Mouse (Mus musculus): ENCODE measurements around the gene 1700029F12Rik.

Gene 1700029F12Rik

DNA sequence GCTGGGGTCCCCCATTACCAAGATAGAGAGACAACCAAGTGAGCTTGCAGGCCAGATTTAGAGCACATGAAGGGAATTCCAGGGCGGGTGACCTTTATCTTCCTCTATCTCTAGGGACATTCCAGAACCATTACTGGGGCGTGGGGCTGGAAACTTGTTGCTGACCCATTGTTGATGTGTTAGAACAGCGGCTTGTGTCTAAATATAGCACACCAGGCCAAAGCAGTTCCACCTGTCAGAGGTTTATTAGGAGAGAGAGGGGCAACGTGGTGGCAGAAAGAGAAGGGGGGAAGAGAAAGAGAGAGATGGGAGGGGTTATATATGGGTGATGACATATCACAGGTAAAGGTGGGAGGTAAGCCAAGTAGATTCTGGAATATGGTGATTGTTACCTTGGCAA is 12.3 kb downstream of the 1700029F12Rik start:
- DNase-seq (ENCODE audit: low spot score in 2 of 2) = no peak

DNA sequence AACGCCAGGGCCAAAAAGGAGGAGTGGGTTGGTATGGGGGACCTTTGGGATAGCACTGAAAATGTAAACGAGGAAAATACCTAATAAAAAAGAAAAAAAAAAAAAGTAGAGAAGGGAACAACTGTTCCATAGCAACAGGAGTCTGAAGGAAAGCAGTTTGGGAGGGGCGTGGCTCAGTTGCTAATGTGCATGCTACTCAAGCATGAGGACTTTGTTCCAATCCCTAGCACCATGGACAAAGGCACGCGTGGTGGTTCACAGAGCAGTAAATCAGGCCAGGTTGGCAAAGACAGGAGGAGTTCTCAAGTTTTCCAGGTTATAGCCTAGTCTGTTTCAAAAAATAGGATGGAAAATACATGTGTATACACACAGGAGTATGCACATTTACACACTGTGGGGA is 14.0 kb downstream of the 1700029F12Rik start:
- DNase-seq (ENCODE audit: low spot score in 2 of 2) = no peak

DNA sequence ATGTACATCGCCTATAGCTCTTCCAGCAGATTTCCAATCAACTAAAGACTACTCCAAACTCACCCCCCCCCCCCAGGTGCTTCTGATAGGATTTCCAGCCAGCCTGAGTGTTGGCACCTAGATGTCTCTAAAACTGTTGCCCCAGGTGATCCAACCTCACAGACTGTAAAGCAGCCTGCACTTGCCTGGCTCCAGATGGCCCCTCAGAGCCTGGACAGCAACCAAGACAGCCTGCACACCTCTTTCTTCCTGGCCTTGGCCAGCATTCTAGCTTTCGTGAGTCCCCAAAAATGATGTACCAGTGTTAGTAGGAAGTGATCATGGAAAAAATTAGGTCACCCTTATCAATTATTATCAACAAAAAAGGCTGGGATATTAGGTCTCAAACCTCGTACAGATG is 16.5 kb downstream of the 1700029F12Rik start:
- no peak for DNase-seq (ENCODE audit: low spot score in 2 of 2)

DNA sequence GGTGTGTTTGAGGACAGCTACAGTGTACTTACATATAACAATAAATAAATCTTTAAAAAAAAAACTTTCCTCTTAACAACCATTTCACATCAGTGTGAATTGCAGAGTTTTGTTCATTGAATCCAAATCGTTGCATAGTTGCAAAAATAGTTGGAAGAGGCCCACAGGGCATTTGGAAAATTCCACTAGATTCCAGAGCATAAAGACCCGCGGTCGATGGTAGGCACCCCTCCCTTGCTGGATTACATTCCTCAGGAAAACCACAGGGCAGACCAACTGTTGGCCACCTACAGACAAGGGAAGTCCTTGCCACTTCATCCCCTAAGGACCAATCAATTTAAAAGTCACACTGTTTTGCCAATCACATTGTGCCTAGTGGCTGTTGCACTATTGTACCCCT is 19.8 kb downstream of the 1700029F12Rik start:
- DNase-seq (ENCODE audit: low spot score in 2 of 2) = no peak

DNA sequence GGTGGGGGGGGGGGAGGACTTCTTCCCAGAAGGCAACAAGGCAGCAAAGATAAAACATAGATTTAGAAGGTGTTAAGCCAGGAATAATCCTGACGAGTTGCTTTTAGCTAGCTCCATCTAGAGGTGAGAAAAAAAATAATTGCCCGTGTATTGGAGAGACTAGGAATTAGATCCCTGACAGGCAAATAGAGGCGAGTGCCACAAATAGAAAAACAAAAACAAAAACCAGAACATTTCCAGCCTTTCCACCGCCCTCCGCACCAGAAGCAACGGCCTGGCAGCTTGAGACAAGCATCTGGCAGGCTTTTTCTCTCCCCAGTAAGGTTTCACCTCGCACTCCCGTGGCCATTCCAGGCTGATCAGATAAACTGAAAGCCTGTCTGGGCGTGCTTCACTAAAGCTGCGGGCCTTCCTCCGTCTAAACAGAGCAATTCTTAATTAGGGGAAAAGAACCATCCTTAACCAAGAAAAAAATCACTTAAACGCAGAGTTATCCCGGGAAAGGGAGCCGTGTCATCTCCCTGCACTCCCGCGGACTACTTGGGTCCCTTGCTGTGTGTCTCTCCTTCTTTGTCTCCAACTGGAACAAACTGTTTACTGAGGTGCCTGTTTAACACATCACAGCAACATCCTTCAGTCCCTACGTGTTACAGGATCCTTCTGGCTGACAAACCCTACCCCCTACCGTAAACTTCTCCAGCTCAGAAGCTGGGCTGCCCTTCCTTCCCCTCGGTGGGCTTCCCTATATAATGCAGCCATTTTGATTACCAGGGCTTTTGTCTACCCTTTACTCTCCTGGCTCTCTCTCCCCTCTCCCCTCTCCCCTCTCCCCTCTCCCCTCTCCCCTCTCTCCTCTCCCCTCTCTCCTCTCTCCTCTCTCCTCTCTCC is 25.7 kb downstream of the 1700029F12Rik start:
- peak; percentile 32 to 50 for DNase-seq (ENCODE audit: low spot score in 2 of 2)

DNA sequence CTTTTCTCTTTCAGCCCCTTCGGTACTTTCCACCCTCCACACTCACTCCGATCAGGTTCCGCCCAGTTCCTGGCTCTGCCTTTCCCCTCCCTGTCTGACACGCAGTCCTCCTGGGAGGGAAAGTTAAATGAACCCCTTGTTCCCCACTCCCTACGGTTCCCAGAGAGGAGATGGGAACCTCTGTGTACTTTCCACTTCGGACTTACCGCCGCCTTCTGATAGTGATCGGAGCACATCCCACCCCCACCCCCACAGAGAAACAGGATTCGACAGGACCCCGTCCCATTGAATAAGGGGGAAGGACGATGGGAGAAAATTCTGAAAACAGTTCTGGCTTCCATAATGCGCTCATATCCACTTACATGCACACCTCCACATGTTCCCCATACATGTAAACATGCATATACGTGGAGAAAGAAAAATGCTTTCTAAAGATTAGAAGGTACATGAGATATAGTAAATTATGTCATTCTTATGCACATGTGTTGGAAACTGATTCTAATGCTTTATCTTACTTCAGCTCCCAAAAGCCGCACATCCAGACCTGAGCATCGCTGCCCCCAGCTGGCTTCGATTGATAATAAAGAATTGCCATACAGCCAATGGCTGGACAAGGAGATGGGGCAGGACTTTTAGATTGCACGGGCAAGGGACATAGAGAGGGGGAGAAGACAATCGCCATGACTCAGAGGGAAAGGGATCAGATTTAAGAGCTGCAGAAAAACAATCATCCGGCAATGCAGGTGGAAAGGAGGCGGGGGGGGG is 26.5 kb downstream of the 1700029F12Rik start:
- DNase-seq (ENCODE audit: low spot score in 2 of 2) = peak; percentile 42 to 49

DNA sequence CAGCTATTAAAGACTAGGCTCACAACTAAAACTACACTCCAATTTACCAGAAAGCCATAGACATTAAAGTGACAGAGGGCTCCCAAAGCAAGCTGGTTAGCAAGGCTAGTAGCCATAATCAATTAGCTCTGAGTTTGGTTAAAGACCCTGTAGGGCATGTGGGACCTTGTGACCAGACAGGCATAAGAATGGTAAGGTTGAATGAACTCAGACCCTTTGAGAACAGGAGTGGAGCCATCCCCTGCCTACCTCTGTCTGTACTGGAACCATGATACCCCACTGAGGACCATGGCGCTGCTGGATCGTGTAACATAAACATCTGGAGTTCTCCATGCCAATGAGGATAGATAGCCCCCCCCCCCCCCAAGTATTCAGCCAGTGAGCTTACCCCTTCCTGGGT is 27.4 kb downstream of the 1700029F12Rik start:
- no peak for DNase-seq (ENCODE audit: low spot score in 2 of 2)

DNA sequence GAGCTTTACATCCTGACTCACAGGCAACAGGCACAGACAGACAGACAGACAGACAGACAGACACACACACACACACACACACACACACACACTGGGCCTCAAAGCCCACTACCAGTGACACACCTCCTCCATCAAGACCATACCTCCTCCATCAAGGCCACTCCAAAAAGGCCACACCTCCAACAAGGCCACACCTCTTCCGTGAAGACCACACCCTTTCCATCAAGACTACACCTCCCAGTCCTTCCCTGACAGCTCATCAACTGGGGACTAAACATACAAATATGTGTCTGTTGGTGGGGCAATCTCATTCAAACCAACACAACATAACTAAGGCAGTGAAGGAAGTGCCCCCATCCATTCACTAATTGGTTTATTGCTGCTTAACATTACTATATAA is 37.1 kb downstream of the 1700029F12Rik start:
- no peak for DNase-seq (ENCODE audit: low spot score in 2 of 2)

DNA sequence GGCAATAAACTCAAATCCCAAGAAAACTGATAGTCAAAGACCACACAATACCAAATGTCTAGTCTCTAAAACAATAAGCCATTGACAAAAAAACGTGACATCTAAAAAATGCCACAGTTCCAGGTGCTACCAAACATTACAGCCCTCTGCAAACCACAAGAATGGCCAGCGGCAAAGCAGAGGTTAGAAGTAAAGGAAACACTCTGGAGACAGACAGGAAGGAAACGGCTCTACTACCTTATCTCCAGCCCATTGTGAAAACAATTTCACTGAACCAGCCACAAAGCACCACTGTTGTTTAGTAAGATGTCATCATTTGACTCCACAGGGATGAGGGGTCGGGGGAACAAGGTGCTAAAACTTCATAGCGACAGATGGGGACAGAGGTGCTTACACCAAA is 38.9 kb downstream of the 1700029F12Rik start:
- no peak for DNase-seq (ENCODE audit: low spot score in 2 of 2)

DNA sequence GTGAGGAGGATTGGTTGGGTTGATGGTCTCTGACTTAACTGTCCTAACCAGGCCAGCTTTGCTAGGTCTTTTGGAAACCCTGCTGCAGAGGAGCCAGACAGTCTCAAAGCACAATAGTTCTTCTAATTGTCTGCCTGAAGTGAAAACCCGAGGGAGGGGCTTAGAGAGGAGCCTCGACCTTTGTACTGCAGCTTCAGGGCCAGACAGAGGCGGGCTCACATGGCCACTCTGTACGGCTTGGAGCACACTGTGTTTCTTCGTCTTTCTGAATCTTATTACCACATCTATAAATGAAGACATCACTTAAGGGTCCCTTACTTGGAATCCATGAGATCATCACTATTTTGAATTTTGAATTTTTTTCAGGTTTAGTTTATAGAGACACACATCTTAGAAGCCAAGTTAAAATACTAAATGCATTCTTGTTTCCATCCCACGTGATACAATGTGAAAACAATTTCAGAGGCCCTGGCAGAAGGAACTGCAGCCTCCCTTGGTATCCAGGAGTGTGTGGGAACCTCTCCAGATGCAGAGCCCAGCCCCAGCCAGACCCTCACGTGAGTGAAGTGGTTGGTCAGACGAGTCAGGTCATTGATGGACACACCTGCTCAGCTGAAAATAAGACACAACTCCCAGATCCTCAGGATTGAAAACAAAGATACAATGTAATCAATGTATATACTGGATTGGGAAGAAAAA is 40.7 kb downstream of the 1700029F12Rik start:
- peak; percentile 30 to 39 for DNase-seq (ENCODE audit: low spot score in 2 of 2)

DNA sequence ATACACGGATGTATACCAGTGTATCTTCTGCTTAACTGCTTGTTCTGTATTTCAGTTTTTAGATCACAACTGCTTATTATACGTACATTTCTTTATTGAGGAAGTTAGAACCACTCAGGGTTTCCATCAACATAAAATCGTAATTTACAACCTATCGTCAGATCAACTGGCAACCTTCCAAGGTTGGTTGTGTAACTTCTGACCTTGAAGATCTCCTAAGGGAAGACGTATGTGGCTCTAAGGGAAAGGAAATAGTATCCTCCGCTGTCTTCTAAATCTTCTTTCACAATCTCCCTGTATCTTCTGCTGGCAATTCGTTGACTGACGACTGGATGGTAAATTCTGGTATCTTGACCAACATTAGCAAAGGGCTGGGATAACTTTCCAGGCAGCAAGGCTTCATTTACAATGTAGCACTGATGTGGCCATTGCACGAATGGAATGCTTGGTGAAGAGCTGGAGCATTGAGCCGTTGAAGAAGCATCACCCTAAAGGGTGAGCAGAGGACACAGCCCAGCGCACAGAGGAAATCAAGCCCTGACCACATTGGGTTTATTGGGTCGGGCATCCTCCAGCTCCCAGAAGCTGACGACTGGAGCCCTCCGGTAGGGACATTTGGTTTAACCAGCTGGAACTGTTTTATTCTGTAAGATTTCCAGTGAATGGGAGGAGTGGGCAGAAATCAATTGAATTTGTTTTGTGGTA is 43.4 kb downstream of the 1700029F12Rik start:
- DNase-seq (ENCODE audit: low spot score in 2 of 2) = no peak

DNA sequence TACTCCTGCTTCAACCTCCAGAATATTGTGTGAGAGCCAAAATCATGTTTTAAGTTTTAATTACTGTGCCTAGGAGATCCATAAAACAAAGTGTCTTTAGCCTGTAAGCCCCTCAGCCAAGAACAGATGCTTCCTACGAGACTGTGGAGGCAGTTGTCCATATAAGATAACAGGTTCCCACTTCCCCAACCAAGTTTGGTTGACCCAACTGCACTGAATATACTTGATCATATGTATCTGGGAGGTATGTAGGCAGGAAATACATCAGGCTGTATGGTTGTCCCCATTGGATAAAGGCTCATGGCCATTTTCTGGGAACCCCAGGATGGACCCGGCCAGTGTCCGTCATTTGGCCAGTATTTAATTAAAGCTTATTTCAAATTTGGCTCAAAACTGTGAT is 44.1 kb downstream of the 1700029F12Rik start:
- no peak for DNase-seq (ENCODE audit: low spot score in 2 of 2)

DNA sequence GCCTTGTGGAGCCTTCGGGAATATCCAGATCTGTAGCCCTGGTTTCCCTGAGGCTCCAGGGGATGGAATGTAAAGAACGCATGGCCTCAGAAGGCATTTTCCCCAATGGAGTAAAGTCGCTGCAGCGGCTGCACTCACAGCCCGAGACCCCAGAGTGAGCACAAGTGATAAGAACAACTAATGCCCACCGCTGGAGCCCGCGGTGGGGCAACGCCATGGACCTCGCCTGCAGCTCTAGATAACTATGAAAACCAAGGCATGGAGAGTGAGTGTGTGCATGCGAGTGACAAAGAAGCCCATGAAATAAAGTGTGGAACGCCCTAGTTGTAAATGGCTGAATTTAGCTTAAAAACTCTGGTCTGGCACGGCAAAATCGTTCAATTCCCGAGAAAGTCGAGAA is 45.0 kb downstream of the 1700029F12Rik start:
- DNase-seq (ENCODE audit: low spot score in 2 of 2) = no peak

DNA sequence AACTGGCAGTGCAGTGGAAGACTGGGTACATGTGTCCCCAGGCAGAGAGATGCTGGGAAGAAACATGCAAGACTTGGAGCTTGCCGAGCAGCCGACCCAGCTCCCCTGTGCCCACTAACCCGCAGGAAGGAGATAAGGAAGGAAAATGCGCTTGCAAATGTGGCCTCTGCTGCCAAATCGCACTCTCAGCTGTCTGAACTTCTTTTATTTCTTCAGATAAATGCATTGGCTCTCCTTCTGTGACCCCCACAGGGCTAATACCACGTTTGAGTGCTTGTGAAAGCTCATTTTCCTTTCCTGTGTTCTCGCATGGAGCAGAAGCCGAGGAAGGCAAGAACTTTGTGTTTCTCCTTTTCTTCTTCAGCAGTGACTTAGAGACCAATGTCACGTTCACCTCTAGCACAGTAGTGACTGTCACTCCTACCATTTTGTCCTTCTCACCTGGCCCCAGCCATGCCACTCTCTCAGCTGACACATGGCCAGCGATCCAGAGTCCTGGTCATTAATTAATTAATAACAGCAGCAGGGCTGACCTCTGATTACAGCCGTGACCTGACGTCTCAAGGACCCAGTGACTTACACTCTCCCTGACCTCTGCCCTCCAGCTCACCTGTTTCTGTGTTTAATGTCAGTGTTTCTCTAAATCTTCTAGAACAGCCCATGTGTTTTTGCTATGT is 48.4 kb downstream of the 1700029F12Rik start:
- no peak for DNase-seq (ENCODE audit: low spot score in 2 of 2)

DNA sequence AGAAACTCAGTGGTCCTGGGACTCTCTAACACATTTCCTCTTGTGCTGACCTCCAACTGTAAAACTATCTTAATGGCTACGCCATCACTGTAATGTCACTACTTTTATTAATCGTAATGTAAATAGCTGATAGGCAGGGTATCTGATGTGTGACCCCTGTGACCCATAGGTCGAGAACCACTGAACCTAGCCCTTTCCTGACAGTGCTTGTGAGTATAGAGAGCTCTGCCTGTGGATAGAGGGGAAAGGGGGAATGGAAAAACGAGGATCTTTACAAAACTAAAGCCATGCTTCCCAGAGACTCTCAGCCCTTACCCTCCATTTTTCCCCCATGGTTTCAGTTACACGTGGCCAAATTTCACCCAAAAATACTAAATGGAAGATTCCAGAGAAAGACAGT is 49.5 kb downstream of the 1700029F12Rik start:
- DNase-seq (ENCODE audit: low spot score in 2 of 2) = no peak

DNA sequence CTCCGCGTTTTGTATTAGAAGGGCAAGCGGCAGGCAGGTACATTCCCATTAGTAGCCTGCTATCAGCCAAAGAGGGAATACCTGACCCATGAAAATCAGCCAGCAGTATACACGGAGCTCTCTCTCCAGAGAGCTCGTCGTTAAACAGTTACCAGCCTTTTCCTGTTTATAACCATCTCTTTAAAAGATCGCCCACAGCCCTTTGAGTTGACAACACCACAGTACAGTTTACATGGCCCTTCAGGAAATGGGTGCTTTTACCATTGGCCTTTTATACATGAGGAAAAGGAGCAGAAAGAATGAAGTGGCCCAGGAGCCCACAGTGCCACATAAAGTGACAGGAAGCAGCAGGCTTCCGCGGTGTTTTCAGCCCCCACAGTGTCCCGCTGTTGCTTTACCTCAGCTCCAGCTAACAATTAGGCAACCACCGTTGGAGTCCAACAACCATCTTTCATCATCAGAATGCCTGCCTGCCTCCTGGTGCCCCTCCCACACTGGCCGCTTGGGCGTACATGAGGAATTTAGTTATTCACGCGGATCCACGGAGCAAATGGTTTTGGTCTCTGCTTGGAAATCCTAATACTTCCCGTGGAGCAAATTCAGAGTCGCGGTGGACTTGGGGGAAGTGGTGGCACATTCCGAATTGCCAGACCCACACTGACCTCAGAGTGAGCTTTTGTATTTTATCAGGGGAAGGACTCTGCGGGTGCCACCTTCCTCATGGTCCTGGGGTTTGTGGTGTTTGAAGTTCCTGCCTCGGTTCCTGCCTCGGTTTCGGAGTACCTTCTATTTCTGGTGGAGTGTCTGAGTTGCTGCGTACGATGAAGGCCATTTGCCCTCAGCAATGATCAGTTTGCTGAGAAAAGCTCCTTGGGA is 50.7 kb downstream of the 1700029F12Rik start:
- no peak for DNase-seq (ENCODE audit: low spot score in 2 of 2)

DNA sequence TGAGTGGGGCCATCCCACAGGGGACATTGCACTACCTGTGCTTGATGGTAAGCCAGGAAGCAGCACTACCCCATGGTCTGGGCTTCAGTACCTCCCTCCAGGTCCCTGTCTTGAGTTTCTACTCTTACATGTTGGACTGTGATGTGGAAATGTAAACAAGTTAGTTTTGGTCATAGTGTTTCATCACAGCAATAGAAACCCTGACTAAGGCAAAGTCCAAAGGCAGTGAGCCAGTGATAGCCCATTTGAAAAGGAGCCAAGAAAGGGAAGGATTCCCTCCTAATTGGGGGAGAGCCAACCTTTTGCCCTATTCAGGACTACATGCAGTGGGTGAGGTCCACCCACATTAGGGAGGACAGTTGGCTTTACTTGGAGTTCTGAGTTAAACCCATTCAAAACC is 53.6 kb downstream of the 1700029F12Rik start:
- DNase-seq (ENCODE audit: low spot score in 2 of 2) = no peak

DNA sequence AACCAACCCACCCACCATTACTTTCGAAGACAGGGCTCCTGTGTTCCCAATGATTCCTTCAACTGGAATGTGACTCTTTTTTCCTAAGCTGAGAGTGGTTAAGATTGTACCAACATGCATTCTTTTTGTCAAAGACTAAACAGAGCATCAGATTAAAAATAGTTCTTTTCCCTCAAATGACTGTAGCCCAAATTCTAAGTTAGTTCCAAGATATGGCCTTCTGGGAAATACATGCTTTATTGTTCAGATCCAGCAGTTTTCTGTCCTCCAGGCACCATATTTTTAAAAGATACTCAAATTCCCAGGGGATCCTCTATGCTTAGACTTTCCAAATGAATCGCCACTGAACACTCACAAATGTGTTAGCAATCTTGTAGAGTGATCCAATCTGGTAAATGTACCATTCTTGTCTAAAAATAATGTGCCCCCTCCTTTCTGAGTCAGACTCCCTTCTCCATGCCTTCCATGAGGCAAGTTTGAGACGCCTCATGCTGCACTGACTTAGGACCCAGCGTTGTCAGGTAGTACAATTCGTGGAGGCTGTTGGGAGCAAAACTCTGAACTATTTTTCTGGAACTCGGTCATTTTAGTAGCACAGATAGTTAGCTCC is 57.1 kb downstream of the 1700029F12Rik start:
- DNase-seq (ENCODE audit: low spot score in 2 of 2) = no peak

DNA sequence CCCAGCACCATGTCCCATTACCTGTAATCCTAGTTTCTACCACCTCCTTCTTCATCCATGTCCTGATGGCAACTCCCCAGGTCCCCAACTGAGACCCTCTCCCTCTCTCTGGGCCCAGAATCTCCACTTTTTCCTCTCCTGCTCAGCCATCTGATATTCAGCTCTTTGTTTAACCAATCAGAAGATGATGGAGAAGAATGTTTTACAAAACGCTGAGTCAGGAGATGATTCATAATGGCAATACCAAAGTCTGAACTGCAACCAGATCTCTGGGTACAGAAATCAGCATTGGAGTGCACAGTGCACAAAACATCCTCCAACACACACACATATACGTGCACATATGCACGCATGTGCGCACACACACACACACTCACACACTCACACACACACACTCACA is 60.8 kb downstream of the 1700029F12Rik start:
- DNase-seq (ENCODE audit: low spot score in 2 of 2) = no peak

Measured in right cerebral cortex, postnatal 10 days (tissue).